Mouse (Mus musculus) forebrain, embryonic 15.5 days (tissue): ENCODE measurements at regions not wholly inside any gene's neighbourhood (a gene's known extent, or its start where the extent isn't known, plus 50 kb on each side); places are given as distances from the start of the nearest gene placed in this dataset.

Source experiments
- ATAC-seq: fragments of 200-750 bp; cut with Nextera tagmentation; replicated peaks from 2 replicates; pipeline ENCODE4 v1.8.0; 2017; ENCODE audit warnings: mild to moderate bottlenecking, moderate TSS enrichment, moderate library complexity
- H3K27ac ChIP-seq: fragments of 300-500 bp; sonication (generic); replicated peaks from 2 replicates; pipeline ENCODE4 v1.5.1; 2015; ENCODE audit warnings: mild to moderate bottlenecking, inconsistent platforms
- H3K27me3 ChIP-seq: fragments of 300-500 bp; sonication (generic); 2 replicates; pipeline ENCODE4 v1.6.1; 2015; ENCODE audit warnings: inconsistent platforms
- H3K36me3 ChIP-seq: fragments of 300-500 bp; sonication (generic); 2 replicates; pipeline ENCODE4 v1.6.1; 2015; ENCODE audit warnings: mild to moderate bottlenecking, inconsistent platforms
- H3K4me1 ChIP-seq: fragments of 300-500 bp; sonication (generic); 2 replicates; pipeline ENCODE4 v1.6.1; 2015; ENCODE audit warnings: inconsistent platforms
- H3K4me2 ChIP-seq: fragments of 300-500 bp; sonication (generic); replicated peaks from 2 replicates; pipeline ENCODE4 v1.6.1; 2015; ENCODE audit warnings: mild to moderate bottlenecking, inconsistent platforms
- H3K4me3 ChIP-seq: fragments of 300-500 bp; sonication (generic); 2 replicates; pipeline ENCODE4 v1.5.1; 2015; ENCODE audit warnings: mild to moderate bottlenecking, inconsistent platforms
- H3K9ac ChIP-seq: fragments of 300-500 bp; sonication (generic); replicated peaks from 2 replicates; pipeline ENCODE4 v1.6.1; 2015; ENCODE audit warnings: mild to moderate bottlenecking, inconsistent platforms
- H3K9me3 ChIP-seq: fragments of 300-500 bp; sonication (generic); 2 replicates; pipeline ENCODE4 v1.6.1; 2016; ENCODE audit warnings: inconsistent platforms
- WGBS: fragments of 180-500 bp; shearing (Covaris S2); methylation state at CpG from one replicate; pipeline ENCODE4 v1.1.7; 2015; ENCODE audit warnings: mixed read lengths; 5-methylcytosine and 5-hydroxymethylcytosine counted together

DNA sequence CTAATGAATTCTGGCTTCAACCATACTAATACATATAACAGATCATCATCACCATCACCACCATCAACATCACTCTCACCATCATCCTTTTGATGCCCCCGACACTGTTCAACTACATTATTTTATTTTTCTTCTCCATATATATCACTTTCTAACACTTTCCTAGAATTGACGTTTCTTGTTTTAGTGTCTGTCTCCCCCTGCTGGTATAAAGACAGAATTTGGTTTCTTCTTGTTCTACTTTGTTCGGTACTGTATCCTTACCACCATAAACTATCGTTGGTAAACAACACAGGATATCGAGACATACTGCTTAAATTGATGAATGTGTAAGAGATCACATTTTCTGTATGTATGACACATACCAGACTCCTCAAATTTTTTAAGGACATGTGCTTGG is 92.5 kb upstream of the Tab3 start:
- no peak overlapping the region for H3K4me3 ChIP-seq
- no peak overlapping the region for H3K9ac ChIP-seq
- no peaks in the 10 kb centered on the region for H3K4me1 ChIP-seq
- H3K27me3 ChIP-seq: no peaks in the 10 kb centered on the region
- H3K4me2 ChIP-seq: no peak overlapping the region
- H3K9me3 ChIP-seq: no peaks in the 10 kb centered on the region
- H3K36me3 ChIP-seq: no peaks in the 10 kb centered on the region
- peak; percentile 29; the same call in 1 of the 2 replicates for ATAC-seq
- no peak overlapping the region for H3K27ac ChIP-seq
- WGBS: 53% methylated on average over 5 of the region's 5 CpGs

DNA sequence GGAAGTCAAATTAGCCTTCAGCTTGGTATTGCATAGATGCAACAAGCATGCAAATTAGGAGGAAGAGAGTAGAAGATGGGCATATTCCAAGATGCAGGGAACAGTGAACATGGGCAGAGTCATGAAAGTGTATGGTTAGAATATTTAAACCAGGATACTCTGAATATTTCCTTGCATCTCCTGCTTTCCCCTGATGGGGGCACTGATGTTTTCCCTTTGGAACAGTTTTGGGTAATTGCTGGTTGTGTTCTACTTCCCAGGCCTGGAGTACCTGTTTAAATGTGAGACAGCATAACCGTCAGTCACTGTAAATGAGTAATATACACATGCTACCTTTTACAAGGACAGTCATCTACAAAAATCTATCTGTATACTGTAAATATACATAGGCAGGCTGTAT is 76.9 kb upstream of the Tab3 start:
- WGBS: 89% methylated on average over 1 of the region's 1 CpGs

More for the DNA sequence above, 76.9 kb upstream of the Tab3 start:
- Histone ChIP-seq H3K9ac (no peak overlapping the region), H3K36me3 (no peaks in the 10 kb centered on the region), H3K27ac (no peak overlapping the region), H3K4me1 (no peaks in the 10 kb centered on the region), H3K27me3 (no peaks in the 10 kb centered on the region), H3K4me3 (no peak overlapping the region), H3K9me3 (no peaks in the 10 kb centered on the region), H3K4me2 (no peak overlapping the region)
- ATAC-seq: no peak
